Mouse (Mus musculus): ENCODE data around the gene Tra2a. TPM values are rescaled to one million over a fixed set of nuclear protein-coding genes. Genes with fewer than 3 reads are reported as not detected.

Gene Tra2a
- 2.1 and 2.7 TPM in 2 replicates for polyA plus RNA-seq (2012)

DNA sequence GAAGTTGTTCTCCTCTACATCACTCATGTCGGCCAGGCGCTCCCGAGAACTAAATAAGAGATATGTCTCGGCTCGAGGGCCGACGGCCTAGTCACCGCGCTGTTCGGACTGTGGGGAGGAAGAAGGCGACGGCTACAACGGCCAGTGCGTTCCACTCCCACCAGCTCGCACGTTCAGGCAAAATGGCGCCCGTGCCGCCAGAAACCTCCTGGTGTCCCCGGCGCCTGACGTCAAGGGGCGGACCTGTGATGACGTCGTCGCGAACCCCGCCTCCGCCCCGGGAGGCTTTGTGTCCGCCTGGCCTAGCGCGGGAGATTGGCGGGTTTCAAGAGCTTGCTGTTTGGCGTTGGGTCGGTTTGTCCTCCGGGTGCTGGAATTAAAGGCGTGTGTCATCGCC lies at the start of gene Tra2a:
Gene Tra2a, minus strand, starts transcription at position 187 of the 397 bp plus-strand sequence.
- H3K36me3 ChIP-seq (ENCODE audit: control insufficient read depth) = peaks cover 20% of the 10 kb centered on the region
- H3K27me3 ChIP-seq (ENCODE audit: control insufficient read depth) = no peaks in the 10 kb centered on the region
- no peaks in the 10 kb centered on the region for H3K9me3 ChIP-seq (ENCODE audit: control insufficient read depth, low read length)
- TF ChIP-seq GATA1 (IDR thresholded peaks at IDR 0.05; ENCODE audit: low read length) (no peak), TAL1 (IDR thresholded peaks at IDR 0.05; ENCODE audit: low read length) (no peak)
- H3K4me1 ChIP-seq (ENCODE audit: control insufficient read depth) = peaks cover 35% of the 10 kb centered on the region
- peak within 1 kb of the TSS; percentile 100 for H3K4me3 ChIP-seq (replicated peaks)

DNA sequence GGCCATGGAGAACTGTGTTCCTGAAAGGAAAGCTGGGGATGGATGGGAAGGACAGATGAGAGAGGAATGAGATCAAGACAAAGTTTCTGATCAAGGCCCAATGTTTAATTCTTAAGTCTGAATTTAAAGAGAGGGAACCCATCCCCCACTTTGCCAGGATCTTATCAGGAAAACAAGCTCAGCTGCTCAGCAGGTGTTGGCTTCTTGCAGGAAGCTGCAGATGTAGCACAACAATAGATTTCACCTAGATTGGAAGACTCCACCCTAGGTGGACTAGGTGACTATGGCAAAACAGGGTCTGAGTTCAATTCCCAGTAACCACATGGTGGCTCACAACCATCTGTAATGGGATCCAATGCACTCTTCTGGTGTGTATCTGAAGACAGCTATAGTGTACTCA lies 34.5 kb upstream of the Tra2a start:
- no peaks in the 10 kb centered on the region for H3K36me3 ChIP-seq (ENCODE audit: control insufficient read depth)
- H3K9me3 ChIP-seq (ENCODE audit: control insufficient read depth, low read length) = no peaks in the 10 kb centered on the region
- TF ChIP-seq TAL1 (IDR thresholded peaks at IDR 0.05; ENCODE audit: low read length) = no peak
- no peak for TF ChIP-seq GATA1 (IDR thresholded peaks at IDR 0.05; ENCODE audit: low read length)
- H3K4me1 ChIP-seq (ENCODE audit: control insufficient read depth) = no peaks in the 10 kb centered on the region
- no peak overlapping the region for H3K4me3 ChIP-seq (replicated peaks)
- no peaks in the 10 kb centered on the region for H3K27me3 ChIP-seq (ENCODE audit: control insufficient read depth)

DNA sequence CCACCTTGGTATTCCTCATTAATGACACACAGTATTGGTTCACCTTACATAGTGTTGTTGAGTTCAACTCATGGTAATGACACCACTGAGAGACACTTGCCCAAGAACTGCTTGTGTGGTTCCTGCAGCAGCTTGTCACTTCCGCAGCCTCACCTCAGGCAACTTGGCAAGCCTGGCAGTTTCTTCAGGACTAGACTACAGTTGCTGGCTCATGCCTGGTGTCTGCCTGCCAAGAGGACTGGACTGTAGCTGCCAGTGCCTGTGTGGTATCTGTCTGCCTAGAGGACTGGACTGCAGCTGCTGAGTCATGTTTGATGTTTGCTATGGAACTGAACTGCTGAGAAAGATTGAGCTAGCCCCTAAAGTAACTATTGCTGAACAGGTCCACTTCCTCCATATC lies 18.3 kb upstream of the Tra2a start:
- H3K4me3 ChIP-seq (replicated peaks) = no peak overlapping the region
- no peaks in the 10 kb centered on the region for H3K36me3 ChIP-seq (ENCODE audit: control insufficient read depth)
- H3K4me1 ChIP-seq (ENCODE audit: control insufficient read depth) = no peaks in the 10 kb centered on the region
- H3K9me3 ChIP-seq (ENCODE audit: control insufficient read depth, low read length) = no peaks in the 10 kb centered on the region
- TF ChIP-seq GATA1 (IDR thresholded peaks at IDR 0.05; ENCODE audit: low read length) (no peak), TAL1 (IDR thresholded peaks at IDR 0.05; ENCODE audit: low read length) (no peak)
- H3K27me3 ChIP-seq (ENCODE audit: control insufficient read depth) = no peaks in the 10 kb centered on the region

DNA sequence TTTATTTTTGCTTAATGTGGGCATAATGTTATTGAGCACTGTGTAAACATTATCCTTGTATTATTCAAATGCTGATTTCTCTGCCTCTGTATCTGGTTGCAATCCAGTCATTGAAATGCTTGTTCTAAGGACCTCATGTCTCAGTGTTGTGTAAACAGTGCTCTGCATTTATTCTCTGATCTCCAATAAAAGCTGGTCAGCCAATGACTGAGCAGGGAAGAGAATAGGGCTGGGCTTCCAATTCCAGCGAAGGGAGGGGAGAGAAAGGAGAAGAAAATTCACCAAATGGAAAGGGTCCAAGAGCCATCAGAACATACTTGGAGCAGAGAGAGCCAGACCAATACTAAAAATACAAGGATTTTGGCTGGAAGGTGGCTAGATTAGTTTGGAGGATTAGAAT lies 17.1 kb upstream of the Tra2a start:
- Histone ChIP-seq H3K9me3 (ENCODE audit: control insufficient read depth, low read length) (no peaks in the 10 kb centered on the region), H3K27me3 (ENCODE audit: control insufficient read depth) (no peaks in the 10 kb centered on the region), H3K4me3 (replicated peaks) (no peak overlapping the region), H3K4me1 (ENCODE audit: control insufficient read depth) (no peaks in the 10 kb centered on the region), H3K36me3 (ENCODE audit: control insufficient read depth) (no peaks in the 10 kb centered on the region)
- no peak for TF ChIP-seq TAL1 (IDR thresholded peaks at IDR 0.05; ENCODE audit: low read length)
- no peak for TF ChIP-seq GATA1 (IDR thresholded peaks at IDR 0.05; ENCODE audit: low read length)

DNA sequence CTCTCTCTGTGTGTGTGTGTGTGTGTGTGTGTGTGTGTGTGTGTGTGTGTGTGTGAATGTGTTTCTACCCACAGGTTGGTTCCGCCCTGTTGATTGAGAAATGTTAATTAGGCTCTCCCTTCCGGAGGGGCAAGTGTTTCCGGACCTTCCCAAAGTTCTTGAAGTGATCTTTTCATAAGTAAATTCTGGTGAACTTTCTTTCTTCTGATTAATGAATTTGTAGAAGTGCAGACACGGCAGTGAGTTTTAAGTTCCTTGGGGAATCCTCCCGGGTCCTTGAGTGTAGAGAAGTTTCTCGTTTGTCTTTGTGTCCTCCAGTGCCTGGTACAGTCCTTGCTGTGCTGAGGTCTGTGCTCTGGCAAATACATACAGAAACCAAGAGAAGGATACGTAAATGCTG lies 11.5 kb upstream of the Tra2a start:
- TF ChIP-seq GATA1 (IDR thresholded peaks at IDR 0.05; ENCODE audit: low read length) (no peak), TAL1 (IDR thresholded peaks at IDR 0.05; ENCODE audit: low read length) (no peak)
- Histone ChIP-seq H3K27me3 (ENCODE audit: control insufficient read depth) (peaks cover 3% of the 10 kb centered on the region; the same call in 1 of the 2 replicates), H3K4me3 (replicated peaks) (no peak overlapping the region), H3K9me3 (ENCODE audit: control insufficient read depth, low read length) (no peaks in the 10 kb centered on the region), H3K4me1 (ENCODE audit: control insufficient read depth) (no peaks in the 10 kb centered on the region), H3K36me3 (ENCODE audit: control insufficient read depth) (no peaks in the 10 kb centered on the region)

DNA sequence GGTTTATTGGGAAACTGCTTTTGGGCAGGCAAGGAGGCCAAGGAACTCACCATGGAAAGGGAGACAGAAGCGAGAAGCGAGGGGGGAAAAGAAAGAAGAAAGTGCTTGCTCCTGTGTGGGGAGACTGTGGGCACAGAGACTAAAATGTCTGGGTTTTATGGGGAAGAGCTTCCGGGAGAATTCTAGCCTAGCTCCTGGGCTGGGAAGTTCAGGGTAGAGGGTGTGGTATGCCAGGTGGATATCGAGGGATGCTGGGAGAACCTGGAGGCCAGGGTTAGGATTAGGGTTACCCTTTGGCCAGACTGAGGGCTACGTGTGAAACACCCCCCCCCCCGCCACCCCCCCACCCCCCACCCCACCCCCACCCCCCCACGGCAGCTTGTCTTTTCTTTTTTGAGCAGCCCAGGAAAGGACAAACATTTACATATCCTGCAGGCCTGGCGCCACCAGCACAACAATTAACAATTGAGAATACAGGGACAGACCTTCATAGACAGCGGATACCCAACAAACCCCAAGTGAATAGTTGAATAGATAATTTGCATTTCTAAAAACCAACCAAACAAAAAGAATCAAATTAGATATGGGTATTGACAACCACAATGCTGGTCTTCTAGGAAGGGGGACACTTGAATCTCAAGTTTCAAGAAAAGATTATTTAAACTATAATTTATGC lies 10.7 kb upstream of the Tra2a start:
- Histone ChIP-seq H3K36me3 (ENCODE audit: control insufficient read depth) (no peaks in the 10 kb centered on the region), H3K27me3 (ENCODE audit: control insufficient read depth) (peaks cover 3% of the 10 kb centered on the region; the same call in 1 of the 2 replicates), H3K4me3 (replicated peaks) (no peak overlapping the region), H3K9me3 (ENCODE audit: control insufficient read depth, low read length) (no peaks in the 10 kb centered on the region), H3K4me1 (ENCODE audit: control insufficient read depth) (no peaks in the 10 kb centered on the region)
- no peak for TF ChIP-seq GATA1 (IDR thresholded peaks at IDR 0.05; ENCODE audit: low read length)
- no peak for TF ChIP-seq TAL1 (IDR thresholded peaks at IDR 0.05; ENCODE audit: low read length)

DNA sequence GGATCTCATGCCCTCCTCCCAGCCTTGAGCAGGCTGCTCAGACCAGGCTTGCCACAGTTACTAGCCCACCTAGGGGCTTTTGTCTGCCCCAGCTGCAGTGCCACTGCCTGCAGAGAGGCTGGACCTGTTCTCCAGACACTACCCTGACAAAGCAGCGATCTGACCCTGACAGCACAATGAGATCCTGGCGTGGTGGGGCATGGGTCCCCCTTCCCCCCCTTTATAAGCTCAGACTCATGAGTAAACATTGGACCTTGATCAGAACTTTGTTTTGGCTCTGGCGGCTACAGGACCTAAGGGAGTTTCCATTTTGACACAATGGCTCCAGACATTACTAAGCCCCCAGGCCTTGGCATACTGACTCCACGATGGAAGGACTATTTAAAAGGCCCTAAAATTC lies 10.1 kb upstream of the Tra2a start:
- H3K36me3 ChIP-seq (ENCODE audit: control insufficient read depth) = no peaks in the 10 kb centered on the region
- no peak for TF ChIP-seq GATA1 (IDR thresholded peaks at IDR 0.05; ENCODE audit: low read length)
- TF ChIP-seq TAL1 (IDR thresholded peaks at IDR 0.05; ENCODE audit: low read length) = no peak
- H3K27me3 ChIP-seq (ENCODE audit: control insufficient read depth) = peaks cover 3% of the 10 kb centered on the region; the same call in 1 of the 2 replicates
- H3K4me3 ChIP-seq (replicated peaks) = no peak overlapping the region
- H3K9me3 ChIP-seq (ENCODE audit: control insufficient read depth, low read length) = no peaks in the 10 kb centered on the region
- H3K4me1 ChIP-seq (ENCODE audit: control insufficient read depth) = no peaks in the 10 kb centered on the region

DNA sequence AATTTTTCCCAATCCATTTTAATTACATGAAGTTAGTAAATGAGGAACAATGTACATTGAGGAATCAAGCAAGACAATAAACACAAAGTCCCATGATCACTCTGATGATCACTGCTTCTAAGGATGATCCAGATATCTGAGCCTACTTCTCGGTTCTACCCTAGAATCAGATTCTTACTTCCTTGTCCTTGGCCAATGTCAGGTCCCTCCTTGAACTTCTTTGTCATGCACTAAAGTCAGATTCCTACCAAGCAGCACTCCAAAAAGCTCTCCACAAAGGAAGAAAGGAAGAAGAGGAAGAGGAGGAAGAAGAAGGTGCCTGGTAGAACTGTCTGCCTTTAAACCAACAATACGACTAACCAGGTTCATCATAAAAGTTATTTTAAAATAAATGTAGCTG lies 9.0 kb upstream of the Tra2a start:
- Histone ChIP-seq H3K27me3 (ENCODE audit: control insufficient read depth) (peaks cover 3% of the 10 kb centered on the region; the same call in 1 of the 2 replicates), H3K9me3 (ENCODE audit: control insufficient read depth, low read length) (no peaks in the 10 kb centered on the region), H3K36me3 (ENCODE audit: control insufficient read depth) (no peaks in the 10 kb centered on the region), H3K4me1 (ENCODE audit: control insufficient read depth) (no peaks in the 10 kb centered on the region), H3K4me3 (replicated peaks) (no peak overlapping the region)
- TF ChIP-seq TAL1 (IDR thresholded peaks at IDR 0.05; ENCODE audit: low read length) (no peak), GATA1 (IDR thresholded peaks at IDR 0.05; ENCODE audit: low read length) (no peak)

DNA sequence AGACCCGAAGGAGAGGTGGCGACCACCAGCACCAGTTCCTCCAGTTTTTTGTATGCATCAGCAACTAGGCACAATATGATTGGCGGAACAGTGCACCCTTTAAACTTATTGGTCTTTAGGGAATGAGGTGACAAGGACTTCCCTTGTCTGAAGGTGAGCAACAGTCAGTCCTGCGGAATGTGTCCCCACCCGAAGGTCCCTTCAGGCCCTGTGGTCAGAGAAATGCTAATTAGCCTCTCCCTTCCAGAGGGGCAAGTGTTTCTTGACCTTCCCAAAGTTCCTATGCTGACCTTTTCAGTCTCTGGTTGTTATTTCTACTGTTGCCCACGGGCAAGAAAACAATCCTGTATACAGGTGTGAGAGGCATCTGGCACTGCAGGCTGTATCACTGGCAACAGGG lies 8.0 kb upstream of the Tra2a start:
- no peak overlapping the region for H3K4me3 ChIP-seq (replicated peaks)
- no peaks in the 10 kb centered on the region for H3K9me3 ChIP-seq (ENCODE audit: control insufficient read depth, low read length)
- H3K27me3 ChIP-seq (ENCODE audit: control insufficient read depth) = peaks cover 3% of the 10 kb centered on the region; the same call in 1 of the 2 replicates
- H3K36me3 ChIP-seq (ENCODE audit: control insufficient read depth) = no peaks in the 10 kb centered on the region
- no peaks in the 10 kb centered on the region for H3K4me1 ChIP-seq (ENCODE audit: control insufficient read depth)
- no peak for TF ChIP-seq TAL1 (IDR thresholded peaks at IDR 0.05; ENCODE audit: low read length)
- TF ChIP-seq GATA1 (IDR thresholded peaks at IDR 0.05; ENCODE audit: low read length) = no peak

DNA sequence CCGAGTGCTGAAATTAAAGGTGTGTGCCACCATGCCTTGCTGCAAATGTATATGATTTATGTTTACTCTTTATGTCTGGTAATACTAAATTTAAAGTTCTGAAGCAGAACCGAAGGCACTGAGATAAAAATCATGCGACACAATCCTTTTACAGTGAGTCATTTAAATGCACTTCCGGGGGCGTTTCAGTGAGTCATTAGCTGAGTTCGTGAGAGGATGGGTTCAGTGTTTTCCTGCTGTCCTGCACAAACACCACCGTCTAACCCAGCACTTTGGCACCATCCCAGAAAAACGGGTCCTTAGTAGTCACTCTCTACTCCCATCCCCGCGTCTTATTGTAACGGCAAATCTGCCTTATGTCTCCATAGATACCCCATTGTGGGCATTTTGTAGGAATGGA lies 6.1 kb upstream of the Tra2a start:
- no peak overlapping the region for H3K4me3 ChIP-seq (replicated peaks)
- H3K9me3 ChIP-seq (ENCODE audit: control insufficient read depth, low read length) = no peaks in the 10 kb centered on the region
- peaks cover 3% of the 10 kb centered on the region; the same call in 1 of the 2 replicates for H3K27me3 ChIP-seq (ENCODE audit: control insufficient read depth)
- TF ChIP-seq TAL1 (IDR thresholded peaks at IDR 0.05; ENCODE audit: low read length) (no peak), GATA1 (IDR thresholded peaks at IDR 0.05; ENCODE audit: low read length) (no peak)
- no peaks in the 10 kb centered on the region for H3K36me3 ChIP-seq (ENCODE audit: control insufficient read depth)
- H3K4me1 ChIP-seq (ENCODE audit: control insufficient read depth) = no peaks in the 10 kb centered on the region

All from erythroblast, embryonic 14.5 days (primary cell).